Mouse (Mus musculus): ENCODE measurements at regions not wholly inside any gene's neighbourhood (a gene's known extent, or its start where the extent isn't known, plus 50 kb on each side); places are given as distances from the start of the nearest gene placed in this dataset.

DNA sequence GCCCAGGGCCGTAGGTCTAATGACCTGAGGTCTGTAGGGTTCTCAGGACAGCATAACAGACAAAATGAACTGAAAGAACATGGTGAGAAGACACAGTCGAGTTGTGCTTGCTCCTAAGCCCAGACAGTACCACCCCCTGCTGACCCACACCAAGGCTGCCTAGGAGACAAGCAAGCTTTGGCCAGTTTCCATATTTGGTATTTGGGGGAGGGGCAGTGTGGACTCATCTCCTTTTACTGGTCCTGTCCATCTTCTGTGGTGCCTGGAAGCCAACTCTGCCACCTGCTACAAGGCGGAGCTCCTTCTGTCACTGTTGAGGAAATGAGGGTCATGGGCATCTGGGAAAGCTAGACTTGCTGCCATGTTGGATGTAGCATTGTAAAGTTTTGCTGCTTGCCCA lies 68.9 kb downstream of the Tex29 start:
- no peak for DNase-seq

DNA sequence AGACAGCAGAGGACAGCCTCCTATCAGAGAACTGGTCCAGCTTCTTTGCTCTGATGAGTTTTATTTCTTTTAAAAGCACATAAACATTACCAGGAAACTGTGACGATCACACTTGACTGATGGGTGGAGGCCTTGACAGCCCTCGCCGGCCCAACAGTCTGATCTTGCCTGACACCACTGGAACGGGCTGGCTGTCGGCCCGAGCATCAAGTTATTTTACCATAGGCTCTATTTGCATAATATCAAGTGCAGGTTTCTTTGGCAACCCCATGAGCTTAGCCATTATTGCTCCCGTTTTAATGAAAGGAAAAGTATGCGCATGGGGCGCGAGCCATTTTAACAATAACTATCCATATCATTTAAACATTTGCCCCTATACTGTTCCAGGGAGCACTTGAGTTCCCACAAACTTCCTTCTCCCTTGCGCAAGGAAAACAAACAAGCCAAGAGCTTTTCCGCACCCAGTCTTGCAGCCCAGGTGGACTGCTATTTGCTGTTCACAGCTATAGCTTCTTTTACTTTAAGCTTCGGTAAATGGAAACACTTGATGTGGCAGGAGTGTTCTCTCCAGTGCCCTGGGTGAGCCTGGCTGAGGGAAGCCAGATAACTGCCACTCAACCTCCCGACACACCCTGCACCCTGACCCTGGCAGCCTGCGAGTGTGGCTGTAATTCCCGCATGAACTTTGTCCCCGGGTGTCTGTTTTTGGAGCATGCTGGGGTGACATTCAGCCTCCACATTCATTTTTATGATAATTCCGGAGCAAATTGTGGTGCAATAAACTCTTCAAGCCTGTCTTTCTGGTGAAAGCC lies 71.6 kb downstream of the Tex29 start:
- no peak for DNase-seq

DNA sequence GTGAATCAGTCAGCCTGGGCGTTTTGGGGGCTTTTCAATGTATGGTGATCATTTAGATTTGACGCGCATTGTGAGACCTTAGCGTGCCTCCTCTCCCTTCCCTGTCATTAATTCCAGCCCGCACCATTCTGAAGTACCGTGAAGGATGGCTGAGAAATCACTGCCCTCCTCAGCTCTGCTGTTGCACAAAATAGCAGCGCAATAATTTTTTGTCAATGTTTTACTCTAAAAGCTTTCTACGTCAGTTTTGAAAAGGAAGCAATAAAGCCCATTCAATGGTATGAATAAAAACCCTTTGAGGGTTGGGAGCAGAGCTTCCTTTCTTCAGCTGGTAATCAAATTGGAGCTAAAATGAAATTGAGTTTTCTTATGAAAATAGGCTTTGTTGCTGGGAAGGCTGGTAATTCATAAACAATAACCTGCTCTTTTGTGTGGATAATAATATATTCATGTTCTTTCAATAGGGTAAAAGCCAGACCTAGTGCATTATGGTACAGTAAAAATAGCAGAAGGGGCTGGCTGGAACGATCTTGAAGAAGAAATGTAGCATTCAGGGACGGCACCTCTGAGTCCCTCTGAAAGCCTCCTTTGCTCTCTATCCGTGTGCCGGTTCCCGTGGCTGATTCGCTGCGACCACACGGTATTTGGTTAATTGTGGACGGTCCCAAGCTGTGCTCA lies 72.3 kb downstream of the Tex29 start:
- DNase-seq, result no peak

- peak; percentile 13 for DNase-seq
These were observed 73.0 kb downstream of the Tex29 start for GRCm38 (mm10) chr8:11913129-11913900.

DNA sequence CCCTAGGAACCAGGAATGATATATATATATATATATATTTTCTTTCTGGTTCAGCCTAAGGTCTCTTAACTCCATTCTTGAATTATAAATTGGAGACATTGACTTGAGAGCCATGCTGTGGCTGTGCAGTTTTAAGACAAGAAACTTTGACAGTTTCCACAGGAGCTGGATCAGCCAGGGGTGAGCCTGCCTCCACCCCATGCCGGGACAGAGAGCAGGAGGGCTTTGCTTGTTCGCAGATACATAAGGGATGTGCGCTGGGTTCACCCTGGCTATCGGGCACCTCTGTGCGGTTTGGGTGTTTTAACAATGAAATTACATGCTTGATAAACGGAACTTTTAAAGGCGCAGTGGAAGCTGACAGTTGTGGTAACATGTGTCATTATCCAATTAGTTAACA lies 73.9 kb downstream of the Tex29 start:
- peak; percentile 9 for DNase-seq

DNA sequence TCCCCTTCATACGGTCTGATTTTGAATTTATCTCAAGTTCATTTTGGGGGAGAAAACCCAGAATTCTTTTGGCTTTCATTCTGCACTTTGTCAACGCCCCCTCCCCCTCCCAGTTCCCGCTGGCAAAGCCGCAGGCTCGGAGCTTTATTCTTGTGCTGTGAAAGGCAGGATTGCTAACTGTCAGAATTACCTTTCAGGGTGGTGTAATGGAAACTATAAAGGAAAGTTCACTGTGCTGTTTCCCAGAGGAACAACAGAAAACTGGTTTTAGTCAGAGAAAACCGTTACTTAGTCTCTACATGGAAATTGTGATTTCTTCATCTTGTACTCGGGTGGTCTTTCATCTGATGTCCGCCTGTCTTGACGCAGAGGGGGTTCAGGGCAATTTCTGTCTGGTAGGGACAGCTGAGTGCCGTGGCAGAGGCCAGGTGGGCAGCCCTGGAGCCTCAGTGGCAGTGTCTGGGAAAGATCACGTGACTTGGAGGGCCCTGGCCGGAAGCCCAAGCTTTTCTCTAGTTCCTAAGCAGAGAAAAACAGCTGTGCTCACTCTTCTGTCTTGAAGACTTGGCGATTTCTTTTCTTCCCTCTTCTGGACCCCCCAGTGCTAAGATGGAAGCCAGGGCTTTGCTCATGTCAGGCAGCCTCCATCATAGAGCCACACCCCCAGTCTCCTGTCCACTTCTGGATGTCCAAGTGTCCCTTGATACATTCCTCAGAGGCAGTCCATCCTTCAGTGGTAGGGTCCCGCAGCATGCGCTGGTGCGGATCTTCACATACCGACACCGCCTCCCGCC lies 74.6 kb downstream of the Tex29 start:
- peak; percentile 39 for DNase-seq

DNA sequence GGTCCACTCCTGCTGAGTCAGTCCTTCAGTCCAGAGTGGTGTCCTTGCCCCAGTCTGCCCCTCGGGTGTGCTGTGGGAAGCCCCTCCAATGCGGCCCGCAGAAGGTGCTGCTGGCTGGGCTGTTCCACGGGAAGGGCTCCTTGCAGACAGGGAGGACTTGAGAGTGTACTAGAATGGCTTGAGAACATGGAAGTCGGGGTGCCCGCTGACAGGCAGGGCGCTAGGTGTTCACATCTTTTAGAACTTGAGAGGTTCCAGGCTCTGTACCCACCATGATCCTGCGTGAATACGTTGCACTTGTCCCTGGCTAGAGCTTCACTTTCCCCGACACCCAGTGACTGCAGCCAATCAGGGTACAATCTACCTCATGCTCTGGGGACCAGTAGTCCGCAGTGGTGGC lies 75.4 kb downstream of the Tex29 start:
- DNase-seq, result no peak

GRCm38 (mm10) chr8:11919876-11920275 lies 79.6 kb downstream of the Tex29 start:
- no peak for DNase-seq

DNA sequence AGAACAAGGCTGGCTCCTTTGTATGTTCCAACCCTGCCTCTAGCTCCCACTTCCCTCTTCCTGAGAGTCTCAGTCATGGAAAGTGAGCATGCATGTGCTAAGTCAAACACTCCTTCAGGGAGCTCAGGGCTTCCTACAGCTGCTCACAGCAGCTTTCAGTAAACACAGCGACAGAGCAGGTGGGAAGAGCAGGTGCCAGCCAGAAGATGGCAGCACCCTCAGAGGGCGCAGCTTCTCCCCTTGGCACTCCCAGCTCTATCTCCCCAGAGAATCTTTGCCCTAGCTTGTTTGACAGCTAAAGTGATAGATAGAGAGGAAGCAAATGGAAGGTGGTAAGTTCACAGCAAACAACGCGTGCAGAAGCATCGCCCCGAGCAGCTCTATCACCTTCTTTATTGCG lies 82.8 kb downstream of the Tex29 start:
- no peak for DNase-seq

DNA sequence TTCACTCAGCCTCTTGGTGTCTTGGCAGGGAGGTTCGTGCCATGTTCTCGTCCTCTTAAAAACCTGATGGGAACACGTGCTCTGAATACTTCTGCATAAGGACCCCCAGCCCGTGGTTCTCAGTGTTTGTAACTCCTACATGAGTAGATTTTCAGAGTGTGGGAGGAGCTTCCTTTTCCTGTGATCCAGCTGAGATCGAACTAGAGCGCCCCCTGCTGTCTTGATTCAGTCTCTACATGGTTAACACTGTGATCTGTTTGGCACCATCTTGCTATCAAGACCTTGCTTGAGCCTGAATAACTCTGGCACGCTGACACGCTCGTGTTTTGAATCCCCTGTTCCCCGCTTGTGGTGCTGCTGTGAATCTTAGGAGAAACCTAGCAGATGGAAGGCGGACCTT lies 83.9 kb downstream of the Tex29 start:
- peak; percentile 68 for DNase-seq

DNA sequence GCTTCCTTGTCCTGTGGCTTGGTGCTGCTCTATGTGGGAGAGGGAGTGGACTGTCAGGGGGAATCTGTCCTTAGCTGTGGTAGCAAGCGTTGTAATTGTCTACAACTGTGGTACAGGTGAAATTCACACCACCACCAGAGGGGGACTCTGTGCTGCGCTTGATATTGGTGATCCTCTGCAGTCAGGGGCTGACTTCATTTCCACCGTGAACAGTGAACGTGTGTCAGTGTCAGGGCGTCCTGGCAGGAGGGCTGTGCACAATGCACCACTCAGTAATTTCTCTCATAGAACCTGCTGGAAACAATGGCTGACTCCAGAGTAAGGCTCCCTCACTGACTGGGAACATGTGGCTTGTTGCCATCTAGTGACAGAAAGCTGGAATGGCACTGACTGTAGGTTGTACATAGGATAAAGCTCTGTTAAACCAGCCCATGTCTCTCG lies 102.6 kb downstream of the Tex29 start:
- DNase-seq, result peak; percentile 80

DNA sequence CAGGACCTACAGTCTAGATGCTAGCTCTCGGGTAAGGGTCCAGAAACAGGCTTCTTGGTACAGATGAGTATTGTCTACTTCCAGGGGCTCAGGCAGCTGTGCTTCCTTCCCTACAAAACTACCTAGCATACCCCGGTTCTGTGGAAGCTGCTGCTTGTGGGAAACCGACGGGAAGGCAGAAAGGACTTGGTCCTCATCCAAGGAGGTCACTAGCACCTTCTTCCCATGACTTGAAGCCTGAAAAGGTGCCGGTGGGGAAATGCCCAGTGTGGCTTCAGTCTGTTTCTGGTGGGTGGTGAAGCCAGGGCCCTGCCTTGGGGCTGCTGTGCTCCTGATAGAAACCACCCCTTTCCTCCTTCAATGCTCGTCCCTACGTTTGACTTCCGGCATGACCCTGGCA lies 107.5 kb downstream of the Tex29 start:
- DNase-seq, result no peak

DNA sequence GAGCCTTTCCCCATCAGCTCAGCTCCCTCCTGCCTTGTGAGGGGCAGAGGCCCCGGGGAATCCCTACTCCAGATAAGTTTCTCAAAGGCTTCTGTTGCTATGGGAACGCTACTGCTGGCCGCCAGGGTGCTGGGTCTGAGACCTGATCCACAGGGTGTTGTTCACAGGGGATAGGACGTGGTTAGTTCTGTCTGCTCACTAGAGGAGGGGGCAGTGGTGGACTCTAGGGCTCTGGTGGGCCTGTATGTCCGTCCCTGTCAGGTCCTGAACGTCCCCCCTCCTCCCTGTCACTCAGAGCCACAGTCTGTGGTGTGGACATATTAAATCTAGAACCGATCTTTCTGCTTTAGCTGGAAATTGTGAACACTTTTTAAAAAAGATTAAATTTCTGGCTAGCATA lies 116.0 kb downstream of the Tex29 start:
- DNase-seq, result no peak

- peak; percentile 73 for DNase-seq
These were observed 116.9 kb downstream of the Tex29 start for GRCm38 (mm10) chr8:11957046-11957783.

- no peak for DNase-seq
These were observed 117.9 kb downstream of the Tex29 start for GRCm38 (mm10) chr8:11958176-11958575.

GRCm38 (mm10) chr8:11959466-11959865 lies 119.2 kb downstream of the Tex29 start:
- no peak for DNase-seq

DNA sequence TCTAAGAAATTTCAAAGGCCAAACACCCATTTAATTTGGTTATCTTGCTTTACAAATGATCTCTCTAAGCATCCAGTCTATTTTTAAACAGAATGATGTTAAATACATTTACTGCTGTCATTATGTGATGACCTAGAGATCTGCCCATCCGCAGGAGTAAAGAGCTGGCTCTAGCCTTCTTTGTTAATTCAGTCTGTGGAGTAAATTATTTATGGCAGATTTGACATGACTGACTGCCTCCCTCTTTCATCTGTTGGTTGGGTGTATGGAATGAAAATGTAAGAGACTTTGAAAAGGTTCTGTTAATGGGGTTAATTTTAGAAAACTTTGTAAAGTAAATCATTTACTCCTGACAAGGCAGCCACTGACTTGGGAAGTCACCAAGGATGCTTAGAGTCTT lies 123.3 kb downstream of the Tex29 start:
- no peak for DNase-seq

GRCm38 (mm10) chr8:11967670-11968069 lies 127.4 kb downstream of the Tex29 start:
- no peak for DNase-seq

GRCm38 (mm10) chr8:11970515-11970914 lies 130.2 kb downstream of the Tex29 start:
- no peak for DNase-seq

GRCm38 (mm10) chr8:11973436-11973835 lies 133.2 kb downstream of the Tex29 start:
- DNase-seq, result no peak

GRCm38 (mm10) chr8:11977121-11977520 lies 136.8 kb downstream of the Tex29 start:
- peak; percentile 24 for DNase-seq

DNA sequence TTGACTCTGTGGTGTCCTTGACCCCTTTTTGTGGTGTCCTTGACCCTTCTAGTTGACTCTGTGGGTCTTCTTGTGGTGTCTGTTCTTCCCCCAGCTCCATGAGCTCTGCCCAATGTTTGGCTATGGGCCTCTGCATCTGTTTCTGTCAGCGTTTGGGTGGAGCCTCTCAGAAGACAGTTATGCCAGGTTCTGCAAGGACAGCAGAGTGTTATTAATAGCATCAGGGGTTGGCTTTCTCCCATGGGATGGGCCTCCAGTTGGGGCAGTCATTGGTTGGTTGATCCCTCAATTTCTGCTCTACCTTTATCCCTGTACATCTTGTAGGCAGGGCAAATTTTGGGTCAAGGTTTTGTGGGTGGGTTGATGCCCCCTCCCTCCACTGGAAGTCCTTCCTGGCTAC lies 138.8 kb downstream of the Tex29 start:
- DNase-seq, result no peak

Measured in embryo, embryonic 11 days (tissue).